Mouse (Mus musculus) liver, postnatal 0 days (tissue): ENCODE data around the gene Zfp467. TPM values are rescaled to one million over a fixed set of nuclear protein-coding genes. Genes with fewer than 3 reads are reported as not detected.

Experiments
- ATAC-seq: fragments of 200-750 bp; cut with Nextera tagmentation; 2 replicates; pipeline ENCODE4 v1.8.0; 2017; ENCODE audit warnings: mild to moderate bottlenecking, moderate library complexity
- DNase-seq: peaks from one replicate; pipeline ENCODE4 v3.0.0-alpha.2; 2016
- H3K27ac ChIP-seq: fragments of 300-500 bp; sonication (generic); 2 replicates; pipeline ENCODE4 v1.5.1; 2014; ENCODE audit warnings: antibody characterized with exemption, moderate library complexity, mild to moderate bottlenecking, low read depth
- H3K27me3 ChIP-seq: fragments of 300-500 bp; sonication (generic); 2 replicates; pipeline ENCODE4 v1.6.1; 2014; ENCODE audit warnings: low read length, control low read depth, mixed read lengths; ENCODE audit not compliant: insufficient read depth
- H3K36me3 ChIP-seq: fragments of 300-500 bp; sonication (generic); replicated peaks from 2 replicates; pipeline ENCODE4 v1.6.1; 2014; ENCODE audit warnings: mild to moderate bottlenecking, control low read depth, low read length, moderate library complexity, mixed read lengths; ENCODE audit not compliant: insufficient read depth
- H3K4me1 ChIP-seq: fragments of 300-500 bp; sonication (generic); 2 replicates; pipeline ENCODE4 v1.6.1; 2014; ENCODE audit warnings: antibody characterized with exemption, mild to moderate bottlenecking, control low read depth; ENCODE audit not compliant: insufficient read depth
- H3K4me2 ChIP-seq: fragments of 300-500 bp; sonication (generic); 2 replicates; pipeline ENCODE4 v1.6.1; 2014; ENCODE audit warnings: low read depth, mild to moderate bottlenecking, low read length, moderate library complexity, mixed read lengths
- H3K4me3 ChIP-seq: fragments of 300-500 bp; sonication (generic); 2 replicates; pipeline ENCODE4 v1.5.1; 2014; ENCODE audit warnings: low read depth, low read length
- H3K9ac ChIP-seq: fragments of 300-500 bp; sonication (generic); replicated peaks from 2 replicates; pipeline ENCODE4 v1.6.1; 2014; ENCODE audit warnings: mild to moderate bottlenecking, moderate library complexity
- H3K9me3 ChIP-seq: fragments of 300-500 bp; sonication (generic); 2 replicates; pipeline ENCODE4 v1.6.1; 2016; ENCODE audit warnings: mild to moderate bottlenecking, control low read depth, low read length, mixed read lengths
- CTCF ChIP-seq: sonication (generic); IDR thresholded peaks from 2 replicates; pipeline ENCODE4 v1.5.1; 2016; ENCODE audit warnings: antibody characterized with exemption, low read depth
- EP300 ChIP-seq: IDR thresholded peaks from 2 replicates; pipeline ENCODE4 v1.6.1; 2016; ENCODE audit warnings: antibody characterized with exemption, low read depth, mild to moderate bottlenecking
- WGBS: fragments of 180-500 bp; shearing (Covaris S2); extraction: QIAGEN DNeasy Blood & Tissue Kit; methylation state at CpG from one replicate; pipeline ENCODE4 v1.1.7; 2014; ENCODE audit not compliant: insufficient replicate concordance; 5-methylcytosine and 5-hydroxymethylcytosine counted together
- polyA plus RNA-seq: library from polyadenylated mRNA; unstranded; fragments of >200 nt; fragmentation: Nextera tagmentation; extraction: Ambion mirVana; gene quantifications from 2 replicates; pipeline ENCODE4 v1.2.1, GENCODE M21; 2015

Gene Zfp467
- polyA plus RNA-seq, 1 experiment from 2014 or later, result 4.9 TPM

DNA sequence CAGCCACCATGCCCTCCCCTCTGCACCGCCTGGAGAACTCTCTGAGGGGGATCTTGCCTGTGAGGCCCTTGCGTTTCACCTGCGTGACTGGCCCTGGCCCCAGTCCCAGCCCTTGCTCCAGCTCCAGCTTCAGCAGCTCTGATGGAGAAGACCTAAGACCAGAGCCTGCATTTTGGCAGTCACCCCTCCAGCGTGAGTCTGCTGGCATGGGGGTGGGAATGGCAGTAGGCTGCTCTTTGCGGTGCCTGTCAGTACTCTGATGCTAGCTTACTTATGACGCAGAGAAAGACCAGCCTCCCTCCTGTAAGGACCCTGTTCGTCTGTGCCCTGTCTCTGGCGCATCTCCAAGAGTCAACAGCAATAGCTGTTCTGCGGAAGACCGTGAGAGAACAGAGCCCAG lies 32.5 kb downstream of the Zfp467 start:
- Histone ChIP-seq H3K9ac (no peak overlapping the region), H3K9me3 (no peaks in the 10 kb centered on the region), H3K36me3 (no peaks in the 10 kb centered on the region; the same call in none of the 2 replicates), H3K27ac (no peak overlapping the region), H3K4me3 (no peak overlapping the region), H3K4me2 (no peak overlapping the region), H3K4me1 (no peaks in the 10 kb centered on the region), H3K27me3 (no peaks in the 10 kb centered on the region)
- 78% methylated on average over 10 of the region's 10 CpGs for WGBS
- TF ChIP-seq EP300 (no peak), CTCF (no peak)
- peak; percentile 10 for DNase-seq
- ATAC-seq, result no peak

GRCm38 (mm10) chr6:48412662-48413061 lies 33.0 kb downstream of the Zfp467 start:
- Histone ChIP-seq H3K9me3 (no peaks in the 10 kb centered on the region), H3K4me2 (no peak overlapping the region), H3K27ac (no peak overlapping the region), H3K36me3 (no peaks in the 10 kb centered on the region; the same call in none of the 2 replicates), H3K27me3 (no peaks in the 10 kb centered on the region), H3K4me3 (no peak overlapping the region), H3K4me1 (no peaks in the 10 kb centered on the region), H3K9ac (no peak overlapping the region)
- TF ChIP-seq CTCF, result no peak
- TF ChIP-seq EP300, result no peak
- ATAC-seq, result no peak
- peak; percentile 7 for DNase-seq
- 77% methylated on average over 3 of the region's 3 CpGs for WGBS

- Histone ChIP-seq H3K27me3 (no peaks in the 10 kb centered on the region), H3K27ac (no peak overlapping the region), H3K9me3 (no peaks in the 10 kb centered on the region), H3K4me1 (no peaks in the 10 kb centered on the region), H3K9ac (no peak overlapping the region), H3K4me3 (no peak overlapping the region), H3K36me3 (no peaks in the 10 kb centered on the region; the same call in none of the 2 replicates), H3K4me2 (no peak overlapping the region)
- peak; percentile 10 for DNase-seq
- WGBS, result 70% methylated on average over 4 of the region's 4 CpGs
- TF ChIP-seq CTCF (no peak), EP300 (no peak)
- ATAC-seq, result no peak
Observed at GRCm38 (mm10) chr6:48412147-48412546, 33.5 kb downstream of the Zfp467 start.

GRCm38 (mm10) chr6:48411193-48412092 lies 34.2 kb downstream of the Zfp467 start:
- Histone ChIP-seq H3K9me3 (no peaks in the 10 kb centered on the region), H3K36me3 (no peaks in the 10 kb centered on the region; the same call in none of the 2 replicates), H3K4me2 (no peak overlapping the region), H3K27me3 (no peaks in the 10 kb centered on the region), H3K27ac (no peak overlapping the region), H3K4me1 (no peaks in the 10 kb centered on the region), H3K4me3 (no peak overlapping the region), H3K9ac (no peak overlapping the region)
- 81% methylated on average over 6 of the region's 6 CpGs for WGBS
- ATAC-seq (no peak), DNase-seq (peak; percentile 8)
- TF ChIP-seq CTCF, result no peak
- no peak for TF ChIP-seq EP300

GRCm38 (mm10) chr6:48410551-48410950 lies 35.1 kb downstream of the Zfp467 start:
- ATAC-seq (no peak), DNase-seq (peak; percentile 8)
- H3K36me3 ChIP-seq, result no peaks in the 10 kb centered on the region; the same call in none of the 2 replicates
- H3K4me1 ChIP-seq, result no peaks in the 10 kb centered on the region
- WGBS, result 71% methylated on average over 3 of the region's 3 CpGs
- H3K4me2 ChIP-seq, result no peak overlapping the region
- no peak overlapping the region for H3K27ac ChIP-seq
- no peaks in the 10 kb centered on the region for H3K9me3 ChIP-seq
- no peak overlapping the region for H3K9ac ChIP-seq
- H3K4me3 ChIP-seq, result no peak overlapping the region
- no peak for TF ChIP-seq CTCF
- no peak for TF ChIP-seq EP300
- H3K27me3 ChIP-seq, result no peaks in the 10 kb centered on the region

- ATAC-seq (no peak), DNase-seq (peak; percentile 3)
- Histone ChIP-seq H3K4me1 (no peaks in the 10 kb centered on the region), H3K4me3 (no peak overlapping the region), H3K9ac (no peak overlapping the region), H3K36me3 (no peaks in the 10 kb centered on the region; the same call in none of the 2 replicates), H3K4me2 (no peak overlapping the region), H3K27ac (no peak overlapping the region), H3K27me3 (no peaks in the 10 kb centered on the region), H3K9me3 (no peaks in the 10 kb centered on the region)
- no peak for TF ChIP-seq CTCF
- TF ChIP-seq EP300, result no peak
- 74% methylated on average over 4 of the region's 4 CpGs for WGBS
Observed at GRCm38 (mm10) chr6:48409726-48410343, 35.8 kb downstream of the Zfp467 start.
